Mouse (Mus musculus): ENCODE measurements around the gene Olfr649.

GRCm38 (mm10) chr7:104218701-104219569, 23.1 kb upstream of the Olfr649 start, which contains the start of gene Trim6:
- TF ChIP-seq CTCF (IDR thresholded peaks at IDR 0.05; ENCODE audit: insufficient read depth, low read depth, low read length), result no peak
- TF ChIP-seq POLR2A (IDR thresholded peaks at IDR 0.05; ENCODE audit: insufficient read depth, low read depth, low read length), result no peak
